Mouse (Mus musculus): ENCODE data around the gene Lnx1. TPM values are rescaled to one million over a fixed set of nuclear protein-coding genes. Genes with fewer than 3 reads are reported as not detected.

Gene Lnx1
- 5.2 and 6.6 TPM in 2 replicates for polyA plus RNA-seq (2015; fragmentation: Nextera tagmentation; extraction: Ambion mirVana)

- Histone ChIP-seq H3K9me3 (replicated peaks; ENCODE audit: control insufficient read depth, low read length) (no peaks in the 10 kb centered on the region), H3K27me3 (ENCODE audit: control insufficient read depth, insufficient read depth, low read length) (no peaks in the 10 kb centered on the region), H3K9ac (ENCODE audit: low read length) (no peak within 1 kb of the TSS), H3K4me3 (replicated peaks; ENCODE audit: low read length) (peak within 1 kb of the TSS; percentile 28), H3K36me3 (ENCODE audit: control insufficient read depth, insufficient read depth, low read length) (no peaks in the 10 kb centered on the region), H3K4me1 (ENCODE audit: control insufficient read depth, insufficient read depth, low read length) (peaks cover 3% of the 10 kb centered on the region; the same call in 1 of the 2 replicates), H3K27ac (ENCODE audit: low read length) (peak within 1 kb of the TSS; percentile 73), H3K4me2 (ENCODE audit: low read depth, low read length) (peak within 1 kb of the TSS; percentile 49)
- peak; percentile 85 for ATAC-seq (ENCODE audit: insufficient read depth, low FRiP score)
- 53% methylated on average over 11 of the region's 11 CpGs for WGBS
These were observed at the start of gene Lnx1 for GRCm38 (mm10) chr5:74702766-74703165. Gene Lnx1 (minus strand): TSS chr5:74702912.

GRCm38 (mm10) chr5:74750501-74750900, 47.8 kb upstream of the Lnx1 start:
- Histone ChIP-seq H3K9ac (ENCODE audit: low read length) (no peak overlapping the region), H3K27me3 (ENCODE audit: control insufficient read depth, insufficient read depth, low read length) (no peaks in the 10 kb centered on the region), H3K36me3 (ENCODE audit: control insufficient read depth, insufficient read depth, low read length) (no peaks in the 10 kb centered on the region), H3K4me2 (ENCODE audit: low read depth, low read length) (no peak overlapping the region), H3K4me3 (replicated peaks; ENCODE audit: low read length) (no peak overlapping the region), H3K4me1 (ENCODE audit: control insufficient read depth, insufficient read depth, low read length) (no peaks in the 10 kb centered on the region), H3K27ac (ENCODE audit: low read length) (no peak overlapping the region), H3K9me3 (replicated peaks; ENCODE audit: control insufficient read depth, low read length) (no peaks in the 10 kb centered on the region)
- peak; percentile 40; the same call in 1 of the 2 replicates for ATAC-seq (ENCODE audit: insufficient read depth, low FRiP score)
- WGBS = 51% methylated on average over 5 of the region's 5 CpGs

- Histone ChIP-seq H3K4me1 (ENCODE audit: control insufficient read depth, insufficient read depth, low read length) (no peaks in the 10 kb centered on the region), H3K9me3 (replicated peaks; ENCODE audit: control insufficient read depth, low read length) (no peaks in the 10 kb centered on the region), H3K4me2 (ENCODE audit: low read depth, low read length) (no peak overlapping the region), H3K4me3 (replicated peaks; ENCODE audit: low read length) (no peak overlapping the region), H3K9ac (ENCODE audit: low read length) (no peak overlapping the region), H3K27me3 (ENCODE audit: control insufficient read depth, insufficient read depth, low read length) (no peaks in the 10 kb centered on the region), H3K36me3 (ENCODE audit: control insufficient read depth, insufficient read depth, low read length) (no peaks in the 10 kb centered on the region), H3K27ac (ENCODE audit: low read length) (no peak overlapping the region)
- 75% methylated on average over 3 of the region's 3 CpGs for WGBS
- no peak for ATAC-seq (ENCODE audit: insufficient read depth, low FRiP score)
These were observed 44.8 kb upstream of the Lnx1 start for GRCm38 (mm10) chr5:74747476-74747875.

GRCm38 (mm10) chr5:74740951-74741350, 38.2 kb upstream of the Lnx1 start:
- no peak overlapping the region for H3K4me2 ChIP-seq (ENCODE audit: low read depth, low read length)
- H3K27me3 ChIP-seq (ENCODE audit: control insufficient read depth, insufficient read depth, low read length) = no peaks in the 10 kb centered on the region
- no peaks in the 10 kb centered on the region for H3K36me3 ChIP-seq (ENCODE audit: control insufficient read depth, insufficient read depth, low read length)
- H3K9ac ChIP-seq (ENCODE audit: low read length) = no peak overlapping the region
- WGBS = 76% methylated on average over 9 of the region's 9 CpGs
- no peak overlapping the region for H3K4me3 ChIP-seq (replicated peaks; ENCODE audit: low read length)
- H3K27ac ChIP-seq (ENCODE audit: low read length) = no peak overlapping the region
- H3K9me3 ChIP-seq (replicated peaks; ENCODE audit: control insufficient read depth, low read length) = no peaks in the 10 kb centered on the region
- ATAC-seq (ENCODE audit: insufficient read depth, low FRiP score) = no peak
- peaks cover 6% of the 10 kb centered on the region; the same call in 1 of the 2 replicates for H3K4me1 ChIP-seq (ENCODE audit: control insufficient read depth, insufficient read depth, low read length)

GRCm38 (mm10) chr5:74739435-74739834, 36.7 kb upstream of the Lnx1 start:
- Histone ChIP-seq H3K27me3 (ENCODE audit: control insufficient read depth, insufficient read depth, low read length) (no peaks in the 10 kb centered on the region), H3K4me2 (ENCODE audit: low read depth, low read length) (no peak overlapping the region), H3K36me3 (ENCODE audit: control insufficient read depth, insufficient read depth, low read length) (no peaks in the 10 kb centered on the region), H3K27ac (ENCODE audit: low read length) (no peak overlapping the region), H3K9me3 (replicated peaks; ENCODE audit: control insufficient read depth, low read length) (no peaks in the 10 kb centered on the region), H3K4me1 (ENCODE audit: control insufficient read depth, insufficient read depth, low read length) (peaks cover 6% of the 10 kb centered on the region; the same call in 1 of the 2 replicates), H3K9ac (ENCODE audit: low read length) (no peak overlapping the region), H3K4me3 (replicated peaks; ENCODE audit: low read length) (no peak overlapping the region)
- ATAC-seq (ENCODE audit: insufficient read depth, low FRiP score) = no peak
- 35% methylated on average over 12 of the region's 12 CpGs for WGBS

- no peak overlapping the region for H3K4me3 ChIP-seq (replicated peaks; ENCODE audit: low read length)
- H3K9me3 ChIP-seq (replicated peaks; ENCODE audit: control insufficient read depth, low read length) = no peaks in the 10 kb centered on the region
- H3K36me3 ChIP-seq (ENCODE audit: control insufficient read depth, insufficient read depth, low read length) = no peaks in the 10 kb centered on the region
- H3K4me1 ChIP-seq (ENCODE audit: control insufficient read depth, insufficient read depth, low read length) = peaks cover 8% of the 10 kb centered on the region; the same call in 1 of the 2 replicates
- H3K9ac ChIP-seq (ENCODE audit: low read length) = no peak overlapping the region
- H3K27me3 ChIP-seq (ENCODE audit: control insufficient read depth, insufficient read depth, low read length) = no peaks in the 10 kb centered on the region
- WGBS = 63% methylated on average over 3 of the region's 3 CpGs
- H3K4me2 ChIP-seq (ENCODE audit: low read depth, low read length) = no peak overlapping the region
- peak; percentile 97 for ATAC-seq (ENCODE audit: insufficient read depth, low FRiP score)
- no peak overlapping the region for H3K27ac ChIP-seq (ENCODE audit: low read length)
These were observed 35.6 kb upstream of the Lnx1 start for GRCm38 (mm10) chr5:74738312-74738711.

GRCm38 (mm10) chr5:74733885-74734558, 31.3 kb upstream of the Lnx1 start:
- Histone ChIP-seq H3K9ac (ENCODE audit: low read length) (no peak overlapping the region), H3K4me1 (ENCODE audit: control insufficient read depth, insufficient read depth, low read length) (peaks cover 3% of the 10 kb centered on the region; the same call in 1 of the 2 replicates), H3K9me3 (replicated peaks; ENCODE audit: control insufficient read depth, low read length) (no peaks in the 10 kb centered on the region), H3K27me3 (ENCODE audit: control insufficient read depth, insufficient read depth, low read length) (no peaks in the 10 kb centered on the region), H3K36me3 (ENCODE audit: control insufficient read depth, insufficient read depth, low read length) (no peaks in the 10 kb centered on the region), H3K4me3 (replicated peaks; ENCODE audit: low read length) (no peak overlapping the region), H3K4me2 (ENCODE audit: low read depth, low read length) (no peak overlapping the region), H3K27ac (ENCODE audit: low read length) (no peak overlapping the region)
- 47% methylated on average over 7 of the region's 7 CpGs for WGBS
- 0 out of 2 replicates have a peak, but pooled peaks have one; percentile 9 for ATAC-seq (ENCODE audit: insufficient read depth, low FRiP score)

- Histone ChIP-seq H3K9me3 (replicated peaks; ENCODE audit: control insufficient read depth, low read length) (no peaks in the 10 kb centered on the region), H3K27me3 (ENCODE audit: control insufficient read depth, insufficient read depth, low read length) (no peaks in the 10 kb centered on the region), H3K4me1 (ENCODE audit: control insufficient read depth, insufficient read depth, low read length) (0 out of 2 replicates have a peak, but pooled peaks cover 3% of the 10 kb centered on the region), H3K27ac (ENCODE audit: low read length) (no peak overlapping the region), H3K4me2 (ENCODE audit: low read depth, low read length) (no peak overlapping the region), H3K36me3 (ENCODE audit: control insufficient read depth, insufficient read depth, low read length) (no peaks in the 10 kb centered on the region), H3K9ac (ENCODE audit: low read length) (no peak overlapping the region), H3K4me3 (replicated peaks; ENCODE audit: low read length) (no peak overlapping the region)
- ATAC-seq (ENCODE audit: insufficient read depth, low FRiP score) = no peak
- WGBS = 69% methylated on average over 8 of the region's 8 CpGs
These were observed 29.9 kb upstream of the Lnx1 start for GRCm38 (mm10) chr5:74732613-74733012.

GRCm38 (mm10) chr5:74730601-74731000, 27.9 kb upstream of the Lnx1 start:
- WGBS = 32% methylated on average over 5 of the region's 5 CpGs
- H3K4me1 ChIP-seq (ENCODE audit: control insufficient read depth, insufficient read depth, low read length) = 0 out of 2 replicates have a peak, but pooled peaks cover 3% of the 10 kb centered on the region
- ATAC-seq (ENCODE audit: insufficient read depth, low FRiP score) = no peak

More at GRCm38 (mm10) chr5:74730601-74731000, 27.9 kb upstream of the Lnx1 start:
- H3K4me3 ChIP-seq (replicated peaks; ENCODE audit: low read length) = no peak overlapping the region
- no peak overlapping the region for H3K27ac ChIP-seq (ENCODE audit: low read length)
- H3K9ac ChIP-seq (ENCODE audit: low read length) = no peak overlapping the region
- no peaks in the 10 kb centered on the region for H3K36me3 ChIP-seq (ENCODE audit: control insufficient read depth, insufficient read depth, low read length)
- H3K4me2 ChIP-seq (ENCODE audit: low read depth, low read length) = no peak overlapping the region
- H3K27me3 ChIP-seq (ENCODE audit: control insufficient read depth, insufficient read depth, low read length) = no peaks in the 10 kb centered on the region
- no peaks in the 10 kb centered on the region for H3K9me3 ChIP-seq (replicated peaks; ENCODE audit: control insufficient read depth, low read length)

All from stomach, embryonic 16.5 days (tissue).